In the genomic region with DNA sequence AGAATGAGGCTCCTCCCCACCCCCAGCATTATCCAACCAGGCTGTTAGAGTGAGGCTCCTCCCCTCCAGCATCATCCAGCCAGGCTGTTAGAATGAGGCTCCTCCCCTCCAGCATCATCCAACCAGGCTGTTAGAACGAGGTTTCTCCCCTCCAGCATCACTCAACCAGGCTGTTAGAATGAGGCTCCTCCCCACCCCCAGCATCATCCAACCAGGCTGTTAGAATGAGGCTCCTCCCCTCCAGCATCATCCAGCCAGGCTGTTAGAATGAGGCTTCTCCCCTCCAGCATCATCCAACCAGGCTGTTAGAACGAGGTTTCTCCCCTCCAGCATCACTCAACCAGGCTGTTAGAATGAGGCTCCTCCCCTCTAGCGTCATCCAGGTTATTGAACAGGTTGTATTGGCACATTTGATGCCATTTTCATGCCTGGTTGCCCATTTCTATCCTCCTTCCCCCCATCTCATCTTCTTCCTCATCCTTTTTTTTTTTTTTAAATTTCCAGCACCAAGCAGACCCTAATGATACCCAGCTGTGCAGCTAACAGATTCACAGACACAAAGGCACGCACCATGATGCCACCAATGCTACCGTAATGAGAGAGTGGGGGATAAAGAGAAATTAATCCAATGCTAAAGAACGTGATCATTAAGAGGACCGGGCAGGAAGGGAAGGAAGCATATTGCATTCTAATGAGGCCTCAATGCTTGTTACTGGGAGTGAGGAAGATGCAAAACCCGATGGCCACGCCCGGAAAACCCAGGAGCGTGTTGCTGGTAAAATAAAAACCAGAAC, we compare ENCODE assay signal across 19 mouse cellular contexts. TPM values are rescaled to one million over a fixed set of nuclear protein-coding genes. Genes with fewer than 3 reads are reported as not detected.
DNase-seq lines count a peak whose midpoint lies in the region; ATAC-seq and TF ChIP-seq lines count a peak whose summit lies in the region.
"Had no signal": no experiment of that assay in that cellular context is flagged by ENCODE, and none has a peak within 500 bp of the region (broad histone marks: within the 10 kb centered on the region; RNA-seq: fewer than 3 reads in every experiment).

No protein-coding gene starts in this region.

- H3K36me3 ChIP-seq in hindbrain, embryonic 14.5 days (replicated peaks; ENCODE audit: control insufficient read depth, insufficient read depth), result no peaks in the 10 kb centered on the region
- H3K36me3 ChIP-seq in hindbrain, embryonic 10.5 days, result no peaks in the 10 kb centered on the region
- H3K36me3 ChIP-seq in ES-E14 (ENCODE audit: control insufficient read depth, insufficient read depth, low read length, poor library complexity, severe bottlenecking), result no peaks in the 10 kb centered on the region
- H3K36me3 ChIP-seq in forebrain, embryonic 13.5 days (ENCODE audit: poor library complexity, severe bottlenecking), result no peaks in the 10 kb centered on the region
- H3K36me3 ChIP-seq in midbrain, embryonic 16.5 days (ENCODE audit: control insufficient read depth, insufficient read depth, low read length), result no peaks in the 10 kb centered on the region
- no peaks in the 10 kb centered on the region for H3K36me3 ChIP-seq in heart, embryonic 10.5 days
- H3K36me3 ChIP-seq: embryonic facial prominence, embryonic 12.5 days; heart, embryonic 12.5 days; liver, embryonic 13.5 days; lung, embryonic 15.5 days; neural tube, embryonic 12.5 days had no signal

- no peak for DNase-seq in hindbrain, embryonic 14.5 days (ENCODE audit: low spot score)
- DNase-seq in hindbrain, embryonic 10.5 days (ENCODE audit: low spot score), result no peak
- peak; percentile 54 for DNase-seq in ES-E14 (ENCODE audit: low read depth, low spot score)
- no peak for DNase-seq in heart, embryonic 10.5 days (ENCODE audit: low spot score)
- DNase-seq in cerebellum, adult 18-20 months, result no peak
- no peak for DNase-seq in c-Kit-positive CD71-positive TER-119-positive erythroid progenitor cells, embryonic 14.5 days (ENCODE audit: low spot score)
- DNase-seq: cerebellum, adult 11 months; heart, postnatal 36 days; liver, embryonic 13.5 days; right cerebral cortex, postnatal 4 days; thymus, adult 18-20 months had no signal

- in situ Hi-C loops in ES-E14 (cut with MboI; ENCODE audit: low sequenced_read_pairs in 2 of 2, unreplicated experiment in 2 of 2), result no loop called here

- H3K9ac ChIP-seq in hindbrain, embryonic 14.5 days, result no peak overlapping the region
- no peak overlapping the region for H3K9ac ChIP-seq in ES-E14 (ENCODE audit: insufficient read depth, low read depth, low read length, poor library complexity, severe bottlenecking)
- no peak overlapping the region for H3K9ac ChIP-seq in forebrain, embryonic 13.5 days
- H3K9ac ChIP-seq in midbrain, embryonic 16.5 days (ENCODE audit: low read depth, low read length), result no peak overlapping the region
- H3K9ac ChIP-seq: embryonic facial prominence, embryonic 12.5 days; heart, embryonic 12.5 days; liver, embryonic 13.5 days; lung, embryonic 15.5 days; neural tube, embryonic 12.5 days had no signal

- H3K27ac ChIP-seq in hindbrain, embryonic 14.5 days, result peak overlapping the region; percentile 60
- no peak overlapping the region for H3K27ac ChIP-seq in hindbrain, embryonic 10.5 days
- no peak overlapping the region for H3K27ac ChIP-seq in ES-E14 (ENCODE audit: insufficient read depth, low read depth, low read length, poor library complexity, severe bottlenecking)
- H3K27ac ChIP-seq in forebrain, embryonic 13.5 days, result peak overlapping the region; percentile 65
- peak overlapping the region; percentile 49 for H3K27ac ChIP-seq in midbrain, embryonic 16.5 days (ENCODE audit: low read length)
- no peak overlapping the region for H3K27ac ChIP-seq in heart, embryonic 10.5 days
- H3K27ac ChIP-seq: embryonic facial prominence, embryonic 12.5 days; liver, embryonic 13.5 days; lung, embryonic 15.5 days; macrophage; neural tube, embryonic 12.5 days had no signal

- WGBS in hindbrain, embryonic 14.5 days, result 63% methylated on average over 11 of the region's 11 CpGs
- 79% methylated on average over 11 of the region's 11 CpGs for WGBS in hindbrain, embryonic 10.5 days
- WGBS in forebrain, embryonic 13.5 days, result 31% methylated on average over 11 of the region's 11 CpGs
- 58% methylated on average over 11 of the region's 11 CpGs for WGBS in midbrain, embryonic 16.5 days
- 71% methylated on average over 11 of the region's 11 CpGs for WGBS in heart, embryonic 10.5 days

- H3K4me3 ChIP-seq in hindbrain, embryonic 14.5 days (replicated peaks; ENCODE audit: low read length), result no peak overlapping the region
- H3K4me3 ChIP-seq in hindbrain, embryonic 10.5 days, result no peak overlapping the region
- peak overlapping the region in 1 of 2 experiments; percentile 9; a peak in 2 of 4 replicates for H3K4me3 ChIP-seq in ES-E14 (ENCODE audit: insufficient read depth in 1 of 2, low read depth in 1 of 2, low read length in 2 of 2, poor library complexity in 1 of 2, severe bottlenecking in 1 of 2)
- H3K4me3 ChIP-seq in forebrain, embryonic 13.5 days, result no peak overlapping the region
- H3K4me3 ChIP-seq in midbrain, embryonic 16.5 days (ENCODE audit: low read depth, low read length), result no peak overlapping the region; the same call in 1 of the 2 replicates
- H3K4me3 ChIP-seq in heart, embryonic 10.5 days, result no peak overlapping the region
- H3K4me3 ChIP-seq: embryonic facial prominence, embryonic 12.5 days; heart, embryonic 12.5 days; liver, embryonic 13.5 days; lung, embryonic 15.5 days; neural tube, embryonic 12.5 days had no signal

- ATAC-seq in hindbrain, embryonic 14.5 days (ENCODE audit: low FRiP score), result peak; percentile 50
- peak; percentile 44; the same call in 1 of the 2 replicates for ATAC-seq in forebrain, embryonic 13.5 days
- no peak for ATAC-seq in midbrain, embryonic 16.5 days
- ATAC-seq: intestine, postnatal 0 days had no signal

- H3K4me1 ChIP-seq in hindbrain, embryonic 14.5 days (replicated peaks; ENCODE audit: control insufficient read depth, insufficient read depth, low read length), result peaks cover 11% of the 10 kb centered on the region
- peaks cover 11% of the 10 kb centered on the region for H3K4me1 ChIP-seq in hindbrain, embryonic 10.5 days (replicated peaks)
- H3K4me1 ChIP-seq in ES-E14 (ENCODE audit: control insufficient read depth in 2 of 2, insufficient read depth in 2 of 2, low read length in 2 of 2, poor library complexity in 1 of 2), result peaks cover 0 to 9% of the 10 kb centered on the region in 2 experiments; a peak in 2 of 4 replicates
- H3K4me1 ChIP-seq in forebrain, embryonic 13.5 days, result peaks cover 30% of the 10 kb centered on the region
- H3K4me1 ChIP-seq in midbrain, embryonic 16.5 days (ENCODE audit: control insufficient read depth, insufficient read depth, low read length), result peaks cover 11% of the 10 kb centered on the region
- peaks cover 8% of the 10 kb centered on the region for H3K4me1 ChIP-seq in heart, embryonic 10.5 days
- H3K4me1 ChIP-seq: liver, embryonic 13.5 days had no signal

- no peaks in the 10 kb centered on the region for H3K9me3 ChIP-seq in hindbrain, embryonic 14.5 days (ENCODE audit: control insufficient read depth, low read length)
- H3K9me3 ChIP-seq in hindbrain, embryonic 10.5 days, result peaks cover 7% of the 10 kb centered on the region
- no peaks in the 10 kb centered on the region for H3K9me3 ChIP-seq in ES-E14 (ENCODE audit: control insufficient read depth, insufficient read depth, low read depth, low read length)
- H3K9me3 ChIP-seq in forebrain, embryonic 13.5 days (replicated peaks), result 0 out of 2 replicates have a peak, but pooled peaks cover under 1% of the 10 kb centered on the region
- no peaks in the 10 kb centered on the region for H3K9me3 ChIP-seq in midbrain, embryonic 16.5 days (replicated peaks; ENCODE audit: control insufficient read depth, low read length, poor library complexity, severe bottlenecking)
- H3K9me3 ChIP-seq in heart, embryonic 10.5 days, result no peaks in the 10 kb centered on the region
- H3K9me3 ChIP-seq: embryonic facial prominence, embryonic 12.5 days; heart, embryonic 12.5 days; liver, embryonic 13.5 days; lung, embryonic 15.5 days; neural tube, embryonic 12.5 days had no signal

- no peak overlapping the region for H3K4me2 ChIP-seq in hindbrain, embryonic 14.5 days (replicated peaks)
- H3K4me2 ChIP-seq in forebrain, embryonic 13.5 days, result peak overlapping the region; percentile 24
- H3K4me2 ChIP-seq in midbrain, embryonic 16.5 days (ENCODE audit: low read length), result peak overlapping the region; percentile 30
- H3K4me2 ChIP-seq: embryonic facial prominence, embryonic 12.5 days; heart, embryonic 12.5 days; liver, embryonic 13.5 days; lung, embryonic 15.5 days; neural tube, embryonic 12.5 days had no signal

- H3K27me3 ChIP-seq in hindbrain, embryonic 14.5 days (ENCODE audit: control insufficient read depth, insufficient read depth, low read length), result no peaks in the 10 kb centered on the region
- no peaks in the 10 kb centered on the region for H3K27me3 ChIP-seq in hindbrain, embryonic 10.5 days (ENCODE audit: insufficient read depth, poor library complexity, severe bottlenecking)
- no peaks in the 10 kb centered on the region for H3K27me3 ChIP-seq in forebrain, embryonic 13.5 days
- no peaks in the 10 kb centered on the region for H3K27me3 ChIP-seq in midbrain, embryonic 16.5 days (ENCODE audit: control insufficient read depth, insufficient read depth, low read depth, low read length)
- H3K27me3 ChIP-seq in heart, embryonic 10.5 days (ENCODE audit: insufficient read depth, poor library complexity, severe bottlenecking), result 0 out of 2 replicates have a peak, but pooled peaks cover 1% of the 10 kb centered on the region
- H3K27me3 ChIP-seq: embryonic facial prominence, embryonic 12.5 days; liver, embryonic 13.5 days; lung, embryonic 15.5 days; neural tube, embryonic 12.5 days had no signal

TF ChIP-seq in ES-E14, 5 proteins besides CTCF, POLR2A, EP300 and RAD21:
- TF ChIP-seq CHD2 (IDR thresholded peaks at IDR 0.05; ENCODE audit: low read depth, low read length) (no peak), MAFK (IDR thresholded peaks at IDR 0.05; ENCODE audit: insufficient read depth, low read depth, low read length) (no peak), HCFC1 (IDR thresholded peaks at IDR 0.05; ENCODE audit: borderline replicate concordance, insufficient read depth, low read length) (no peak), ZC3H11A (IDR thresholded peaks at IDR 0.05; ENCODE audit: borderline replicate concordance, low read depth, low read length) (no peak), ZNF384 (IDR thresholded peaks at IDR 0.05; ENCODE audit: low read depth, low read length) (no peak)
TF ChIP-seq in ES-E14: peak in this region for 0.

RNA-seq across cellular contexts. Expression of a gene that starts 35.4 kb away (rescaled TPM):
- polyA plus RNA-seq in hindbrain, embryonic 14.5 days (2014; fragmentation: Nextera tagmentation; extraction: Ambion mirVana), result 18.5 and 24.0 TPM in 2 replicates
- polyA plus RNA-seq in hindbrain, embryonic 10.5 days (2016; fragmentation: Nextera tagmentation; extraction: Ambion mirVana), result 11.4 and 14.3 TPM in 2 replicates
- total RNA-seq in ES-E14 (2012; rRNA removed), result 14.0 and 24.3 TPM in 2 replicates
- 18.3 and 19.1 TPM in 2 replicates for polyA plus RNA-seq in forebrain, embryonic 13.5 days (2015; fragmentation: Nextera tagmentation; extraction: Ambion mirVana)
- polyA plus RNA-seq in midbrain, embryonic 16.5 days (2015; fragmentation: Nextera tagmentation; extraction: Ambion mirVana), result 29.3 and 32.1 TPM in 2 replicates
- 11.2 and 12.2 TPM in 2 replicates for polyA plus RNA-seq in heart, embryonic 10.5 days (2016; fragmentation: Nextera tagmentation; extraction: Ambion mirVana)
- polyA plus RNA-seq: macrophage had no signal

Comparison
In these comparisons a context has a peak if more than half of its experiments do, and no peak if none do; other contexts are left out.
1. H3K27ac ChIP-seq: peak in hindbrain, embryonic 14.5 days (single experiment), forebrain, embryonic 13.5 days (single experiment) and midbrain, embryonic 16.5 days (single experiment); none in hindbrain, embryonic 10.5 days (single experiment), ES-E14 (single experiment) and heart, embryonic 10.5 days (single experiment).